ENCODE assay signal across 13 mouse cellular contexts in the genomic region with DNA sequence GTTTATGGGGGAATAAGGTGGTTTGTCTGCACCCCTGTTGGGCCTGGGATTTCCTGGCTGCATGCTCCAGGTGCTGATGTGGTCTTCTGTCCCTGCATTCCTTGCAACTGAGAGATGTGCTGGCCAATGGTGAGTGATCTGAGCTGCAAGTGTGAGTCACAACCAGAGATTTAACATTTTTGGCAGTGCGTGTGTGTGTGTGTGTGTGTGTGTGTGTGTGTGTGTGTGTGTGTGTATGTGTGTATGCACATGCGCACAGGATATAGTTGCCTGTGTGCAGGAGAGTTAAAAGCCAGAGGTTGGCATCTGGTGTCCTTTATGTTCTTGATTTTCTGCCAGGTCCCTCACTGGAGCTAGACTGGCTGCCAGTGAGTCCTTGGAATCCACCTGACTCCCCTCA.
"Had no signal": no experiment of that assay in that cellular context is flagged by ENCODE, and none has a peak within 500 bp of the region (broad histone marks: within the 10 kb centered on the region; RNA-seq: fewer than 3 reads in every experiment).

No protein-coding gene starts in this region.

- H3K27me3 ChIP-seq: limb, embryonic 15.5 days; midbrain, embryonic 15.5 days had no signal

- H3K36me3 ChIP-seq: limb, embryonic 15.5 days; liver, embryonic 12.5 days; midbrain, embryonic 15.5 days; neural tube, embryonic 12.5 days had no signal

- ATAC-seq: liver, embryonic 12.5 days; midbrain, embryonic 15.5 days had no signal

- H3K9me3 ChIP-seq: limb, embryonic 15.5 days; liver, embryonic 12.5 days; megakaryocyte, embryonic 14.5 days; midbrain, embryonic 15.5 days; neural tube, embryonic 12.5 days had no signal

- H3K27ac ChIP-seq: limb, embryonic 15.5 days; liver, embryonic 12.5 days; midbrain, embryonic 15.5 days; neural tube, embryonic 12.5 days; stomach, postnatal 0 days had no signal

- H3K4me3 ChIP-seq: limb, embryonic 15.5 days; liver, embryonic 12.5 days; megakaryocyte, embryonic 14.5 days; midbrain, embryonic 15.5 days; neural tube, embryonic 12.5 days had no signal

- DNase-seq: kidney, postnatal 25 days; layer of hippocampus, postnatal 36 days; lung, embryonic 14.5 days; lung, postnatal 10 days; lung, postnatal 4 days; thymus, adult 18-20 months; thymus, postnatal 25 days had no signal
